ENCODE assay signal across 8 mouse cellular contexts in genomic region chr12:91748241-91748865, GRCm38 (mm10). TPM values are rescaled to one million over a fixed set of nuclear protein-coding genes. Genes with fewer than 3 reads are reported as not detected.
DNase-seq lines count a peak whose midpoint lies in the region; ATAC-seq lines count a peak whose summit lies in the region.

No protein-coding gene starts in this region.

- no peaks in the 10 kb centered on the region for H3K9me3 ChIP-seq in embryonic facial prominence, embryonic 14.5 days (ENCODE audit: control insufficient read depth, low read length)
- no peaks in the 10 kb centered on the region for H3K9me3 ChIP-seq in embryonic facial prominence, embryonic 10.5 days
- H3K9me3 ChIP-seq in midbrain, embryonic 14.5 days (ENCODE audit: control insufficient read depth, low read length) = no peaks in the 10 kb centered on the region
- no peaks in the 10 kb centered on the region for H3K9me3 ChIP-seq in midbrain, embryonic 15.5 days
- H3K9me3 ChIP-seq in intestine, embryonic 15.5 days = no peaks in the 10 kb centered on the region
- no peaks in the 10 kb centered on the region for H3K9me3 ChIP-seq in liver, embryonic 16.5 days (replicated peaks; ENCODE audit: control insufficient read depth, low read length)

- no peak overlapping the region for H3K4me2 ChIP-seq in embryonic facial prominence, embryonic 14.5 days (ENCODE audit: low read depth, low read length)
- H3K4me2 ChIP-seq in midbrain, embryonic 14.5 days (ENCODE audit: low read length) = no peak overlapping the region
- H3K4me2 ChIP-seq in midbrain, embryonic 15.5 days = no peak overlapping the region
- no peak overlapping the region for H3K4me2 ChIP-seq in intestine, embryonic 15.5 days (replicated peaks)
- H3K4me2 ChIP-seq in liver, embryonic 16.5 days (ENCODE audit: low read depth, low read length) = 0 out of 2 replicates have a peak overlapping the region, but pooled peaks have one; percentile 4

- WGBS in embryonic facial prominence, embryonic 14.5 days = 72% methylated on average over 18 of the region's 18 CpGs
- WGBS in embryonic facial prominence, embryonic 10.5 days = 86% methylated on average over 18 of the region's 18 CpGs
- WGBS in midbrain, embryonic 14.5 days = 68% methylated on average over 18 of the region's 18 CpGs
- 64% methylated on average over 18 of the region's 18 CpGs for WGBS in midbrain, embryonic 15.5 days
- 63% methylated on average over 18 of the region's 18 CpGs for WGBS in intestine, embryonic 15.5 days
- WGBS in liver, embryonic 16.5 days (ENCODE audit: insufficient replicate concordance) = 35% methylated on average over 18 of the region's 18 CpGs

- no peaks in the 10 kb centered on the region for H3K36me3 ChIP-seq in embryonic facial prominence, embryonic 14.5 days (ENCODE audit: control insufficient read depth, insufficient read depth, low read length)
- peaks cover 3% of the 10 kb centered on the region; the same call in 1 of the 2 replicates for H3K36me3 ChIP-seq in embryonic facial prominence, embryonic 10.5 days (replicated peaks)
- H3K36me3 ChIP-seq in midbrain, embryonic 14.5 days (ENCODE audit: control insufficient read depth, insufficient read depth, low read length) = no peaks in the 10 kb centered on the region
- no peaks in the 10 kb centered on the region for H3K36me3 ChIP-seq in midbrain, embryonic 15.5 days (replicated peaks)
- H3K36me3 ChIP-seq in intestine, embryonic 15.5 days = no peaks in the 10 kb centered on the region
- no peaks in the 10 kb centered on the region for H3K36me3 ChIP-seq in liver, embryonic 16.5 days (ENCODE audit: control insufficient read depth, insufficient read depth)

- H3K27ac ChIP-seq in embryonic facial prominence, embryonic 14.5 days (replicated peaks; ENCODE audit: low read depth, low read length) = no peak overlapping the region
- no peak overlapping the region for H3K27ac ChIP-seq in embryonic facial prominence, embryonic 10.5 days (replicated peaks)
- H3K27ac ChIP-seq in midbrain, embryonic 14.5 days (replicated peaks; ENCODE audit: low read depth, low read length) = no peak overlapping the region
- H3K27ac ChIP-seq in midbrain, embryonic 15.5 days = no peak overlapping the region
- no peak overlapping the region for H3K27ac ChIP-seq in intestine, embryonic 15.5 days
- H3K27ac ChIP-seq in liver, embryonic 16.5 days (ENCODE audit: low read length) = no peak overlapping the region

- no peak overlapping the region for H3K4me3 ChIP-seq in embryonic facial prominence, embryonic 14.5 days (ENCODE audit: low read depth, low read length)
- H3K4me3 ChIP-seq in embryonic facial prominence, embryonic 10.5 days = no peak overlapping the region
- no peak overlapping the region for H3K4me3 ChIP-seq in midbrain, embryonic 14.5 days (replicated peaks; ENCODE audit: low read depth, low read length)
- H3K4me3 ChIP-seq in midbrain, embryonic 15.5 days = no peak overlapping the region
- no peak overlapping the region for H3K4me3 ChIP-seq in intestine, embryonic 15.5 days (replicated peaks)
- no peak overlapping the region for H3K4me3 ChIP-seq in liver, embryonic 16.5 days (ENCODE audit: low read depth, low read length)

- no peak overlapping the region for H3K9ac ChIP-seq in embryonic facial prominence, embryonic 14.5 days (ENCODE audit: low read depth, low read length)
- H3K9ac ChIP-seq in midbrain, embryonic 14.5 days (replicated peaks; ENCODE audit: low read length) = no peak overlapping the region
- H3K9ac ChIP-seq in midbrain, embryonic 15.5 days = no peak overlapping the region
- H3K9ac ChIP-seq in intestine, embryonic 15.5 days = no peak overlapping the region
- H3K9ac ChIP-seq in liver, embryonic 16.5 days (ENCODE audit: low read depth, low read length) = no peak overlapping the region

- H3K4me1 ChIP-seq in embryonic facial prominence, embryonic 14.5 days (ENCODE audit: control insufficient read depth, insufficient read depth, low read length) = peaks cover 28% of the 10 kb centered on the region
- peaks cover 9% of the 10 kb centered on the region for H3K4me1 ChIP-seq in embryonic facial prominence, embryonic 10.5 days
- H3K4me1 ChIP-seq in midbrain, embryonic 14.5 days (ENCODE audit: control insufficient read depth, insufficient read depth, low read length) = 0 out of 2 replicates have a peak, but pooled peaks cover 3% of the 10 kb centered on the region
- H3K4me1 ChIP-seq in midbrain, embryonic 15.5 days = peaks cover 6% of the 10 kb centered on the region
- peaks cover 6% of the 10 kb centered on the region for H3K4me1 ChIP-seq in intestine, embryonic 15.5 days (replicated peaks)
- H3K4me1 ChIP-seq in liver, embryonic 16.5 days (ENCODE audit: control insufficient read depth, low read depth, low read length) = peaks cover 52% of the 10 kb centered on the region

- peak; percentile 9; the same call in 1 of the 2 replicates for ATAC-seq in embryonic facial prominence, embryonic 14.5 days (ENCODE audit: low read depth)
- ATAC-seq in midbrain, embryonic 14.5 days (ENCODE audit: low FRiP score, low TSS enrichment) = no peak
- no peak for ATAC-seq in midbrain, embryonic 15.5 days (replicated peaks)
- peak; percentile 68 for ATAC-seq in intestine, embryonic 15.5 days
- ATAC-seq in liver, embryonic 16.5 days (ENCODE audit: low read depth) = no peak

- peak; percentile 70 for DNase-seq in embryonic facial prominence, embryonic 14.5 days (ENCODE audit: low spot score)
- no peak for DNase-seq in embryonic facial prominence, embryonic 10.5 days (ENCODE audit: low spot score)
- peak; percentile 28 for DNase-seq in midbrain, embryonic 14.5 days
- DNase-seq in testis, postnatal 10 days (ENCODE audit: low spot score) = no peak
- DNase-seq in thymus, postnatal 10 days (ENCODE audit: low spot score in 2 of 2) = no peak

- H3K27me3 ChIP-seq in embryonic facial prominence, embryonic 14.5 days (replicated peaks; ENCODE audit: control insufficient read depth, insufficient read depth, low read length) = no peaks in the 10 kb centered on the region
- H3K27me3 ChIP-seq in embryonic facial prominence, embryonic 10.5 days (replicated peaks; ENCODE audit: low read depth, poor library complexity, severe bottlenecking) = no peaks in the 10 kb centered on the region
- no peaks in the 10 kb centered on the region for H3K27me3 ChIP-seq in midbrain, embryonic 14.5 days (ENCODE audit: control insufficient read depth, insufficient read depth, low read length)
- no peaks in the 10 kb centered on the region for H3K27me3 ChIP-seq in midbrain, embryonic 15.5 days (replicated peaks)
- no peaks in the 10 kb centered on the region for H3K27me3 ChIP-seq in intestine, embryonic 15.5 days (replicated peaks)
- H3K27me3 ChIP-seq in liver, embryonic 16.5 days (ENCODE audit: control insufficient read depth, insufficient read depth, low read depth, low read length) = no peaks in the 10 kb centered on the region

RNA-seq across cellular contexts. Expression of gene Ston2, which starts 39.8 kb away (rescaled TPM):
- polyA plus RNA-seq in embryonic facial prominence, embryonic 14.5 days (2014; fragmentation: Nextera tagmentation; extraction: Ambion mirVana) = 10.3 and 10.5 TPM in 2 replicates
- 6.1 and 7.0 TPM in 2 replicates for polyA plus RNA-seq in embryonic facial prominence, embryonic 10.5 days (2016; fragmentation: Nextera tagmentation; extraction: Ambion mirVana)
- polyA plus RNA-seq in midbrain, embryonic 14.5 days (2014; fragmentation: Nextera tagmentation; extraction: Ambion mirVana) = 4.7 and 5.0 TPM in 2 replicates
- polyA plus RNA-seq in midbrain, embryonic 15.5 days (2015; fragmentation: Nextera tagmentation; extraction: Ambion mirVana) = 5.5 and 6.8 TPM in 2 replicates
- 6.5 and 7.4 TPM in 2 replicates for polyA plus RNA-seq in intestine, embryonic 15.5 days (2015; fragmentation: Nextera tagmentation; extraction: Ambion mirVana)
- 10.6 and 10.8 TPM in 2 replicates for polyA plus RNA-seq in liver, embryonic 16.5 days (2015; fragmentation: Nextera tagmentation; extraction: Ambion mirVana)

Comparison
In these comparisons a context has a peak if more than half of its experiments do, and no peak if none do; other contexts are left out.
1. DNase-seq: peak in embryonic facial prominence, embryonic 14.5 days (single experiment) and midbrain, embryonic 14.5 days (single experiment); none in embryonic facial prominence, embryonic 10.5 days (single experiment), testis, postnatal 10 days (single experiment) and thymus, postnatal 10 days (0 of 2).
2. ATAC-seq: peak in embryonic facial prominence, embryonic 14.5 days (single experiment) and intestine, embryonic 15.5 days (single experiment); none in midbrain, embryonic 14.5 days (single experiment), midbrain, embryonic 15.5 days (single experiment) and liver, embryonic 16.5 days (single experiment).